Mouse (Mus musculus): Measurements from ENCODE around the gene Eea1.
"Not testable (repeated sequence)": the region's sequence is repeated elsewhere in the genome, so short reads cannot be mapped to it uniquely, and the experiment has no call there.

The Eea1 gene

DNA sequence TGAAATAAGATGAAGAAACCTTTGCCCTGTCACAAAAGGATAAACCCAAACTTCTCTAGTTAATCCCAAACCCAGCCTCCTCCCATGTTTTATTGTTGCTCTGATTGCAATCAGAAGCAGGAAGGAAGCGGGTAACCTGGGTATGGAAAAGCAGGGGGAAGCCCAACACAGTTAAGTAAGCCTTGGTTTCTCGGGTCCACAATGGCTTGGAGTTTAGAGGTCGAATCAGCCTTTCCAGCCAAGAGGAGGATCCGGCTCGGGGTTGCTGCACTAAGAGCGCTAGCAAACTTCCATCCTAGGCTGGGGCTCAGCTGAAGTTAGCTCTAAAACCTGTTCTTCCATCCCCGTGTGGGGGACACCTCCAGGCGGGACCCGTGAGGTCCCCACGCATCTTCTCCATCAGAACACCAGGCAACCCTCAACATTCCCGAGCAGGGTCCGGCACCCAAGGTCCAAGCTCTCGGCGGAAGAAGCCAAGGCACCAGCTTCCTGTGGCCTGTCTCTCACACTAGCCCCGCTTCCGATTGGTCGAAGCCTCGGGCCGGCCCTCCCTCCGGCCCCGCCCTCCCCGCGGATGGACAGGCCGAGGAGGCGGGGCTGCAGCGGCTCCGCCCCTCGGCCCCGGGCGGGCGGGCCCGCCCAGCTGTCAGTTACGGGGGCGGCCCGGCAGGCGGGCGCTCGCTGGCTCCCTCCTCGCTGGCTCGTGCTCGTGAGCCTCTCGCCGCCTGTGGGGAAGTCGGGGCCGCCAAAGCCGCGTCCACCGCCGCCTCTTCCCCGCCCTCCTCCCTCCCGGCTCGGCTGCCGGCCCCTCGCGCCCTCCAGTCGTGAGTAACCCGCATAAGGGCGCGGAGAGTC is at the start of gene Eea1:
Gene Eea1 (plus strand): TSS at position 605 of the 855 bp plus-strand sequence.
- DNase-seq, result peak; percentile 86

- DNase-seq, result no peak
Observed at GRCm38 (mm10) chr10:95891214-95891960, 49.1 kb upstream of the Eea1 start.

GRCm38 (mm10) chr10:95892132-95892531 is 48.3 kb upstream of the Eea1 start:
- no peak for DNase-seq

GRCm38 (mm10) chr10:95893291-95893932 is 47.0 kb upstream of the Eea1 start:
- no peak for DNase-seq

DNA sequence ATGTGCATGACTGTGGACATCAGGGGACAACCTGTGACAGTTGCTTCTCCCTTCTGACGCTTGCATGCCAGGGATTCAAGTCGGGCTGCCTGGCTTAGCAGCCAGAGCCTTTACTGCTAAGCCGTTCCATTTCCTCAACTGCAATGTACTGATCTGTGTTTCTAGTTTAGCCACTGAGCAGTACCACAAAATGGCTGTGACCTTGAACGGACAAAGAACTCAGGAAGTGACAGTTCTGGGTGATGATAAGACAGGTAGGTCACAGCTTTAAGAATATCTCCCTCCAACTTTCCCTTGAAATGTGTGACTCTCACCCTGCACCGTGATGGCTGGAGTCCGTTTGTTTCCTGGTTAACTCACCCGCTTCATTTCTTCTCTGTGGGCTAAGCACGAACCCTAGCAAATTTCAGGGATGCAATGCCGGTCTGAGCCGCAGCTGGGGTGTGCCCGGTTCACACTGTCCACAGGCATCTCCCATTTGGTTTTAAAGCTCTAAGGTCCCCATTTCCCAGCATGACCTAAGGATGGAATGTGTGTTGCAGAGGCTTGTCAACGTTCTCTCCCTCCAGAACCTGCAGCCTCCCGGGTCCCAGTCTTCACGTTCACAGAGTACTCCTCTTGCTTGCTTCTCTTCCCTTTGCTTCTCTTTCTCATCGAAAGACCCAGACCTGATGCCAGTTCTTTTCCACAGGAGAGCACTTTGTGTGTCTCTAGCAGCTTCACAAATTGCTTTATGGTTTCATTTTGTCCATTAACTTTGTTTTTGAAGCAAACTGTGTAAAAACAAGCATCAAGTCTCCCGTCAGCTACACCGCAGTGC is 46.2 kb upstream of the Eea1 start:
- no peak for DNase-seq

DNA sequence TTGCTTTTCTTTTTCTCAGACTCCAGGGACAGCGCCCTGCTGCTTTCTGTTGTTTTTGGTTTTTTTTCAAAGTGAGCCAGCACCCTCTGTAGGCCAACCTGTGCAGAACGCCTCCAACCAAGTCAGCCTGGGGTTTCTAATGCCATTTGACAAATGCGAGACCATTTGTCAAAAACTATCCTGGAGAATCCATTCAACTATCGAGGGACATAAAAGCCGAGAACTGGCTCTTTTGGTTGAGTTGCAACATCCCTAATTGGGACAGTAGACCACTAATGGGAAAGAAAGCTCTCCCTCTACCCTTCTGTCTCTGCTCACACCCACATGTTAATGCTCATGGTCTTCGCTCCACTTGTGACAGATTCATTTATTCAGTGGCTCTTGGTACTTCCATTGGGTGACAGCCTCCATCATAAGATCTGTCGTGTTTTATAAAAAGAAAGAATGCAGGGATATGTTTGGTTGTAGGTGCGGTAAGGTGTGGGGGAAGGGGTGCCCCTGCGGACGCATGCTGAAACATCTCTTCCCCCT is 45.5 kb upstream of the Eea1 start:
- DNase-seq, result peak; percentile 49

DNA sequence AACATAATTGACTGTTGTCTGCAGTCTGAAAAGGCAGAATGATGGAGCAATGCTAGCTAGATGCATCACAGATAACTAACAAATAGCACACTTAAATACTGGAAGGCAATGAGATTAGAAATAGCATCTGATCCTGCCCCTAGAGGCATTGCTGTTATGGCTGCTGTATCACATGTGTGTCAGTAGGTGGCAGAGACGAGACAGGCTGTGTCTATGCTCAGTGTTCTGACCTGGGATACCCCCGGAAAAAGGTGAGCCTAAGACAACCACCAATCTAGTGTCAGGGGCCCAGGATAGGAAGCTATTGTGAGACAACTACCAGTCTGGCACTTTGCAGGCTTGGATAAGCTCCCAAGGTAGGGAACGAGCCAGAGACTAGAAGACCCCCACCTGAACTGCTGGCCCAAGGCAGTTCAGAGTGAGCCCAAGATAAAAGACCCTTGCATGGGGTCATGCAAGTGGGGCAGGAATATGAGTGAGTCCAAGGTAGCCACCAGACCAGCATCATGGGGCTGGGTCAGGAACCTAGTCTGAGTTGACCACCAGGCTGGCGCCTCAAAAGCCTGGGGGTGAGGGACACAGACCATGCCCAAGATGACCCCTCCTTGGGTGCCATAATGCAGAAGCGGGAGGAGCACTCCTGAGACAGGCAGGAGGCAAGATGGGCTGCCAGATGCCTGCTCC is 41.8 kb upstream of the Eea1 start:
- DNase-seq, result no peak

DNA sequence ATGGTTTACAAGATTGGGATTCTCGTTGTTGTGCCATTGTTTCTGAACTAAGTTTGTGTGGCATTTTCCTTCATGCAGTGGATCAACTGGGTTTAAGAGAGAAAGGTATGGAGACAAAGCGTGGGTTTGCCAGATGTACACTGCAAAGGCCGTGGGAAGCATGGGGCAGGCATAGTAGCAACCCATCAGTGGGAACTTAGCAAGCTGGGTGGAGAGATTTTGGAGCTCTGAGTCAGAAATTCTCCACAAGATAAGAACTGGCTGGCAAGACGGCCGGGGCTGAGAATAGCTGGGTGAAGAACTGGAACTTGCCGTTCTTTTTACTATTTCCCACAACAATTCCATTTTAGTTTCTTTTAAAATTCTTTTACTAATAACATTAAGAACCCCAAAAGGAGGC is 35.8 kb upstream of the Eea1 start:
- no peak for DNase-seq

DNA sequence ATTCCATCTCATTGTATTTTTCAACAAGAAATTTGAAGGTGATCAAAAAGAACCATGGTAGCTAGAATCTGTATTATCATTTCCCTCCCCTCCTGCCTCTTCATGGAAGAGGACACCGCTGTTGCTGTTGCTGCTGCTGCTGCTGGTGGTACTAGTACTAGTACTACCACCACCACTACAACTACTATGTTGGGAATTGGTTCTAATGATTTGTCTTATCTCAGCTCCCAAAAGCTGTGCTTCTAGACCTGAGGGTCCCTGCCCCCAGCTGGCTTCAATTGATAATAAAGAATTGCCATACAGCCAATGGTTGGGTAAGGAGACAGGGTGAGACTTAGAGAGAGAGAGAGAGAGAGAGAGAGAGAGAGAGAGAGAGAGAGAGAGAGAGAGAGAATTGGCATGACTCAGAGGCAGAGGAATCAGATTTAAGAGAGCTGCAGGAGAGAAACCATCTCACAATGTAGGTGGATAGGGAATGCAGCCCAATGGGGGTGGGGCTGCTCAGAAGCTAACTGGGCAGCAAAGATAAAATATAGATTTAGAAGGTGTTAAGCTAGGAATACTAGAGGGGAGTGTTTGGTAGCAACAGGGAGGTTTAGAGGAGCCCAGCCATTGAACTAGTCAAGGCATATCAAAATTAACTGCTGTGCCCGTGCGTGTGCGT is 31.1 kb upstream of the Eea1 start:
- DNase-seq, result no peak

DNA sequence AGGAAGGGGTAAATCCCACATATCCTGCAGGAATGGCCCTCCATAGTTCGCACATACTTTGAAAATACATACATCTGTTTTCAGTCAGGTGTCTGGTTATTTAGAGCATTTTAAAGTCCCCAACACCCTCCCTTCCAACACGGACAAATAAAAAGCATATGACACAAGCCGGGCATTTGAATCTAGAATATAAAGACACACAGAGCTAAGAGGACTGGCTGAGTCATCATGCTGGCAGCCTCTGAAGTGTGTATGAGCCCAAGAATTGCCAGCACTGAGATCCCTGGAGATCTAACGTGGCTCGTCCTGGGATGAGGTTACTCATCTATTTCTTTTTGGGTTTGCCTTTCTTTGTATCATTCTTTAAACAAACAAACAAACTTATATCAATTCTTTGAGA is 29.4 kb upstream of the Eea1 start:
- no peak for DNase-seq

DNA sequence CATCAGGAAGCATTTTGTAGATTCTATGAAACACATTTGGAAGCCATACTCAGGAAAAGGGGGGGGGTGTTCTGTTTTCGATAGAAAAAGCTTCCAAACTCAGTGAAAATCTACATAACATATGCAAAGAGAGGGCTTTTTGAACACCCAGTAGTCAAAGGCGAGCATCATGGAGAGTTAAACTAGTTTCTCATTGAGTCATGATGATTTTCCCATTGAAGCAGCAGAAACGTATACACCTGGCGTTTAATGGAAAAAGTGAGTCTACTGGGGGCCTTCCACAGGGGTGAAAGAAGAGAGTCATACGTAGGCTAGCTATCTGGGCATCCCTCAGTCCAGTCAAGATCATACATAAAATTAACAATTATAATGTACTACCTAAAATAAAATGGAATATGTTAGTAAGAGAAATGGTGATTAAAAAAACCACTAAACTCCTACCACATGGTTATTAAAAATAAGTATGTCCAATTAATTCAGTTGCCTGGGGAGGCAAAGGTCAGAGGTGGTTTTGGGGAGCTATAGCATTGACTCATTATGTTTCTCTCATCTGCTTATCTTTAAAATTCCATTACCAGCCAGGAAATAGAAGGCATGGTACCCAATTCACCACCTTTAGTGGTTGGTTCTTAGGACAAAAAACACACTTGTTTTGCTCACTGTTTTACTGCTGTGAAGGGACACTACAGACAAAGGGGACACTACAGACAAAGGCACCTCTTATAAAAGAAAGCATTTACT is 25.8 kb upstream of the Eea1 start:
- DNase-seq, result no peak

- DNase-seq, result no peak
Observed at GRCm38 (mm10) chr10:95918716-95919115, 21.7 kb upstream of the Eea1 start.

DNA sequence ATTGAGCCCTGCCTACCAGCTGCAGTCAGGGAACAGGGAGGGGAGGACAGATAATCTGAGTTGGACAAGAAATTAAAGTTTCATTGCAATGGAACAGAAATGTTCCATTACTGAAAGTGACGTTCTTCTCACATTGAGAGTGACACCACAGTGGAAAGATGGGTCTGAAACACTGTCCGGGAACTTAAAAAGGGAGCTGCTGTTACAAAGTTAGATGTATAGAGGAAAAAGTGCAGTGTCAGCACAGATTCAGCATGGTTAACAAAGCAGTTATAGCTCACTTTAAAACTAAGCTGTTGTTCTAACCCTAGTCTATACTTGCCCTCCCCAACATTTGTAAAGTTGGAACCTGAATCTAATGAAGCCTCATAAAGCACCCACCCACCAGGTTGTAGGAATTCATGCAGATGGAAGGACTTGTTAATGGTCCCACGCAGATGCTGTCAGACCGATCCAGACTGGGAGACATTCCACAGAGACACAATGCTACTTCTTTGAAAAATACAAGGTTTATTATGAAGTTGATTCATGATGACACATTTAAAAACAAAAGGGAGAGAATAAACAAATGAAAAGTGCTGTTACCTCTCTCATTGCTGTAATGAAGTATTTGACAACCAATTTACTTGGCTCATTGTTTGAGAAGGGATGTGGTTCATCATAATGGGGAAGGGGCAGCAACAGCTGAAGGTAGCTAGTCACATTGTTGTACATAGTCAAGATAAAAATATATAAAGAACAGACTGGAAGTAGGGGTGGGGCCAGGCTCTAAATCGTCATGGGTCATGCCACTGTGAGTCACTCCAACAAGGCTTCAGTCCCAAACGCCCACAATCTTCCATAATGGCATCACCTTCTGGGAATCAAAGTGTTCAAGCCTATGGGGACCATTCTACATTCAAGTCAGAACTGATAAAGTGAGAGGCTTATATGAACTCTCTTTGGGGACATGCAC is 16.9 kb upstream of the Eea1 start:
- no peak for DNase-seq

DNA sequence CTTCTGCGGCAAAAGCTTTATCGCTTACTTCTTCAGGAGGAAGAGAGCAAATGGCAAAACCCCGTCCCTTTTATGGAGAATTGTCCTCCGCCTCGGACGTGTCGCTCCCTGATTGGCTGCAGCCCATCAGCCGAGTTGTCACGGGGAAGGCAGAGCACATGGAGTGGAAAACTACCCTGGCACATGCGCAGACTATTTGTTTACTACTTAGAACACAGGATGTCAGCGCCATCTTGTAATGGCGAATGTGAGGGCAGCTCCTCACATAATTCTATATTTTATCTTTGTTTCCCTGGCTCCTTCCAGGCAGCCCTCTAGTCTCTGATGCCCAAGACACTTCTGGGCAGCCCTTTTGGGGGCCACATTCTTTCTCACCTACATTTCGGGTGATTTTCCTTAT is 6.8 kb upstream of the Eea1 start:
- DNase-seq, result not testable (repeated sequence)

DNA sequence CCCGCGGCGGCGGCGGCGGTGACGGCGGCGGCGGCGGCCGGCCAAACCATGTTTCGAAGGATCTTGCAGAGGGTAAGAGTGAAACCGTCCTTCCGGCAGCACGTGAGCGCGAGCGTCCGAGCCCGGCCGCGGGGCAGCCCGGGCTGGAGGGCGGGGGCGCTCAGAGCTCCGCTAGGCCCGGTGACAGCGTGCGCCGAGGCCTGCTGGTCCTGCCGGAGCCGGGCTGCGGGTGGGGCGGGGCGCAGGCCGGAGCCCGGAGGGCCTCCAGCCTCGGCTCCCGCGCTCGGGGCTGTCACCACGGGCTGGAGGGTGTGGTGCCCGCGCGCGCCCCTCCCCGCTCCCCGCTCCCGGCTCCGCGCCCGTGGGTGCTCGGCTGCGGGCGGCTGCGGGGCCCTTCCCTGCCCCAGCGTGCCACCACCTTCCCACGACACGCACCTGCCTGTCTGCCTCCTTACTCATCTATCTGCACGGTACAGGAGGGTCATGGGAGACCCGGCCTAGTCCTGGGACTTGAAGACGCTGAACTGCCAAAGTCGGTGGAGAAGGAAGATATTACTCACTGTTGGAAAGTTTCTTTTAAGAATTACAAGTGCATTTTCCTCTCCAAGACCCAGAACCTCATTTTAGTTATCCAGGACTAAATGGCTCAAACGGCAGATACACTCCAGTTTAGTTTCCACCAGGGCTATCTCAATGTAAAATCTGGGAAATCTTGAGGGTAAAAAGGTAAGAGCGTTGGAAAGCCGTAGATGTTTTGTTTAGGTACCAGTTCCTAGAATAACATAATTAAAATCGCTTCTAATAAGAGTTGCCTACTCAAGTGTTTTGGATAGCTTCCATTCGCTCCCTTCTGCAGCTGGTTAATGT is 684 bp downstream of the Eea1 start:
- DNase-seq, result peak; percentile 50

DNA sequence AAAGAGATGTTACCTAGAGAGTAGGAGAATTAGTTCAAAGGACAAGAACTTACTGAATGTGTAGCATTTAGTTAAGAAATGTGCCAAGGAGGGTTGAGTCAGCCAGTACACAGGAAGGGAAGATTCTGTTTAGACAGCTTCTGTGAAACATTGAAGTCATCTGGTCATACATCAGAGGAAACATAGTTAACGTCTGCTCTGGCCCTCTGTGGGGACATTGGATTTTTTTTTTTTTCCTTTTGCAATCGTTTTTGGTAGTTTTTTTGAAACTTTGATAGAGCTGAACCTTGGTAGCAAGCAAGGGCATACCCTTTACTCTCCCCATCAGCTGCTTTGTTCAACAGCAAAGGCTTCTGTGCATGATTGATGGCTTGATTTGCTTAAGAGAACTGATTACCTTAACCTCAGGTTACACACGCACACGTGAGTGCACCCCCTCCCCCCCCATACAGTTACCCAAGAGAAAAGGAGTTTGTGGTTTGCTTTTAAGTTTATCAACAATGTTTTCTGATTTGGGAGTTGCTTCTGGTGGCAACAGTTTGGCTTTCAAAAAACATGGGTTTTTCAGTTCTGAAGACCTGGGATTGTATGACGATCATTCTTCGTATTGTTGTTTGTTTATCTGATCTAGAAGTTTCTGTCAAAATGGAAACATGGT is 1.4 kb downstream of the Eea1 start:
- DNase-seq, result no peak

GRCm38 (mm10) chr10:95945086-95945485 is 4.6 kb downstream of the Eea1 start:
- no peak for DNase-seq

- no peak for DNase-seq
Observed at GRCm38 (mm10) chr10:95949410-95949809, 9.0 kb downstream of the Eea1 start.
